Mouse (Mus musculus): Measurements from ENCODE around the gene Bcdin3d.

DNA sequence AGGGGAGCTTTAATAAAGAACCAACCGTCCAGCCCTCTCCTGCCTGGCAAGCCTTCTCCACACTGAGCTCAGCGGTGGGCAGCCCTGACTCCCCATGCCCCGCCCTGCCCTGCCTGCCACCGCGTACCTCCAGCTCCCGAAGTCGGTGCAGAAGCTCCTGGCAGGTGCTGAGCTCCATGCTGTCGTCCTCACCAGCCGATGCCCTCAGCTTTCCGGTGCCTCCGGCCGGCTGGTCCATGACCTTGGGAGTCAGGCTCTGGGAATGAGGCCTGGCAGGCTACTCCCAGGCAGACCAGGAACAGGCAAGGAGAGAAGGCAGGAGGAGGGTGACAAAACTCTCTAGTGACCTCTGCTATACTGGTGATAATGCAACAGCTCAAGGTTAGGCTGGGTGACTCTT is 40.6 kb downstream of the Bcdin3d start:
- TF ChIP-seq CTCF (conservative IDR thresholded peaks at IDR 0.05; ENCODE audit: low read length) (no peak), POU5F1 (IDR thresholded peaks at IDR 0.05; ENCODE audit: borderline replicate concordance, low read length) (no peak)

Measured in E14TG2a.4 (cell line).